Mouse (Mus musculus): Measurements from ENCODE around the gene 9230102O04Rik. TPM values are rescaled to one million over a fixed set of nuclear protein-coding genes. Genes with fewer than 3 reads are reported as not detected.
A peak's percentile ranks its signal among the peaks of the same experiment; 100 is the strongest.

Gene 9230102O04Rik
- polyA plus RNA-seq, 1 experiment from 2014 or later, result not detected

- peaks cover 67% of the 10 kb centered on the region for H3K27me3 ChIP-seq (ENCODE audit: control insufficient read depth, insufficient read depth, low read depth, low read length)
- no peaks in the 10 kb centered on the region for H3K36me3 ChIP-seq (ENCODE audit: control insufficient read depth, insufficient read depth, low read length)
- H3K9ac ChIP-seq (ENCODE audit: low read length), result peak within 1 kb of the TSS; percentile 28; the same call in 1 of the 2 replicates
- 1% methylated on average over 33 of the region's 35 CpGs for WGBS
- peak within 1 kb of the TSS; percentile 56 for H3K4me2 ChIP-seq (ENCODE audit: low read depth, low read length)
- H3K4me1 ChIP-seq (replicated peaks; ENCODE audit: control insufficient read depth, insufficient read depth, low read length), result peaks cover 26% of the 10 kb centered on the region
- H3K4me3 ChIP-seq (ENCODE audit: low read length), result peak within 1 kb of the TSS; percentile 40
- H3K9me3 ChIP-seq (ENCODE audit: control insufficient read depth, low read length), result no peaks in the 10 kb centered on the region
- no peak for ATAC-seq (ENCODE audit: low read depth)
- no peak within 1 kb of the TSS for H3K27ac ChIP-seq (ENCODE audit: low read length)
These were observed 8.2 kb downstream of the 9230102O04Rik start, which contains the start of gene 4930412O13Rik for GRCm38 (mm10) chr2:9881051-9881591. TSS of gene 4930412O13Rik (plus strand) at chr2:9881252.

GRCm38 (mm10) chr2:9880271-9880670 is 9.1 kb downstream of the 9230102O04Rik start:
- peaks cover 26% of the 10 kb centered on the region for H3K4me1 ChIP-seq (replicated peaks; ENCODE audit: control insufficient read depth, insufficient read depth, low read length)
- no peak overlapping the region for H3K9ac ChIP-seq (ENCODE audit: low read length)
- no peak for ATAC-seq (ENCODE audit: low read depth)
- 10% methylated on average over 11 of the region's 11 CpGs for WGBS
- no peak overlapping the region for H3K27ac ChIP-seq (ENCODE audit: low read length)
- no peaks in the 10 kb centered on the region for H3K36me3 ChIP-seq (ENCODE audit: control insufficient read depth, insufficient read depth, low read length)
- no peak overlapping the region for H3K4me2 ChIP-seq (ENCODE audit: low read depth, low read length)
- peaks cover 66% of the 10 kb centered on the region for H3K27me3 ChIP-seq (ENCODE audit: control insufficient read depth, insufficient read depth, low read depth, low read length)
- H3K9me3 ChIP-seq (ENCODE audit: control insufficient read depth, low read length), result no peaks in the 10 kb centered on the region
- 0 out of 2 replicates have a peak overlapping the region, but pooled peaks have one; percentile 3 for H3K4me3 ChIP-seq (ENCODE audit: low read length)

- Histone ChIP-seq H3K27me3 (ENCODE audit: control insufficient read depth, insufficient read depth, low read depth, low read length) (peaks cover 66% of the 10 kb centered on the region), H3K9ac (ENCODE audit: low read length) (0 out of 2 replicates have a peak overlapping the region, but pooled peaks have one; percentile 21), H3K36me3 (ENCODE audit: control insufficient read depth, insufficient read depth, low read length) (no peaks in the 10 kb centered on the region), H3K4me3 (ENCODE audit: low read length) (peak overlapping the region; percentile 62), H3K4me1 (replicated peaks; ENCODE audit: control insufficient read depth, insufficient read depth, low read length) (peaks cover 26% of the 10 kb centered on the region), H3K27ac (ENCODE audit: low read length) (no peak overlapping the region), H3K4me2 (ENCODE audit: low read depth, low read length) (peak overlapping the region; percentile 99), H3K9me3 (ENCODE audit: control insufficient read depth, low read length) (no peaks in the 10 kb centered on the region)
- 0% methylated on average over 21 of the region's 21 CpGs for WGBS
- peak; percentile 98 for ATAC-seq (ENCODE audit: low read depth)
These were observed 9.8 kb downstream of the 9230102O04Rik start for GRCm38 (mm10) chr2:9879493-9879892.

- Histone ChIP-seq H3K4me1 (replicated peaks; ENCODE audit: control insufficient read depth, insufficient read depth, low read length) (peaks cover 26% of the 10 kb centered on the region), H3K27ac (ENCODE audit: low read length) (no peak overlapping the region)
These were observed 10.2 kb downstream of the 9230102O04Rik start for GRCm38 (mm10) chr2:9879092-9879491.

DNA sequence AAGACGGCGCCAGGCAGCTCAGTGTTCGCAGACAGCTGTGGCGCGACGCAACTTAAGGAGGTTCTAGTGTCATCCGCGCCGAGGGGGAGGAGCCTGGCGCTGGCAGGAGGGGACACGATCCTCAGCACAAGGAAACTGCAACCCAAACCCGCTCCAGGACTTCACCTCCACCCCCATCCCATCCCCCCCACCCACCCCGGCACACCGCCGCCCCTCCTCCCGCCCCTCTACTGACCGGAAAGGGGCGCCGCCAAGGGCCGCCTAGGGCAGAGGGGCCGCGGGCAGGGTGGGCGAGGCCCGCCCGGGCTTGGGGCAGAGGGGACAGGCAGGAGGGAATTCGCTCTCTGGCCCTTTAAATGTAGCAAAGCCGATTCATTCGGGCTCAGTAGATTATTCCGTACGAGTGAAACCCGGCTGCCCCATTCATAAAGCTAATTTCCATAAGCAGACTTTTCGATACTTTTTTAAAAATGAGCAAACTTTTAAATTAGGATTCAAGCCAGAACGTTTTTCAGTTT is 10.7 kb downstream of the 9230102O04Rik start:
- no peaks in the 10 kb centered on the region for H3K9me3 ChIP-seq (ENCODE audit: control insufficient read depth, low read length)
- ATAC-seq (ENCODE audit: low read depth), result peak; percentile 15; the same call in 1 of the 2 replicates
- under 1% methylated on average over 32 of the region's 33 CpGs for WGBS
- H3K27ac ChIP-seq (ENCODE audit: low read length), result no peak overlapping the region
- no peaks in the 10 kb centered on the region for H3K36me3 ChIP-seq (ENCODE audit: control insufficient read depth, insufficient read depth, low read length)
- peak overlapping the region; percentile 99 for H3K4me2 ChIP-seq (ENCODE audit: low read depth, low read length)
- H3K27me3 ChIP-seq (ENCODE audit: control insufficient read depth, insufficient read depth, low read depth, low read length), result peaks cover 69% of the 10 kb centered on the region
- H3K9ac ChIP-seq (ENCODE audit: low read length), result peak overlapping the region; percentile 59
- peak overlapping the region; percentile 62 for H3K4me3 ChIP-seq (ENCODE audit: low read length)
- peaks cover 26% of the 10 kb centered on the region for H3K4me1 ChIP-seq (replicated peaks; ENCODE audit: control insufficient read depth, insufficient read depth, low read length)

More at GRCm38 (mm10) chr2:9879092-9879491, 10.2 kb downstream of the 9230102O04Rik start:
- peak overlapping the region; percentile 62 for H3K4me3 ChIP-seq (ENCODE audit: low read length)
- H3K9me3 ChIP-seq (ENCODE audit: control insufficient read depth, low read length), result no peaks in the 10 kb centered on the region
- 0 out of 2 replicates have a peak overlapping the region, but pooled peaks have one; percentile 21 for H3K9ac ChIP-seq (ENCODE audit: low read length)
- peak overlapping the region; percentile 99 for H3K4me2 ChIP-seq (ENCODE audit: low read depth, low read length)
- H3K27me3 ChIP-seq (ENCODE audit: control insufficient read depth, insufficient read depth, low read depth, low read length), result peaks cover 66% of the 10 kb centered on the region
- peak; percentile 19; the same call in 1 of the 2 replicates for ATAC-seq (ENCODE audit: low read depth)
- WGBS, result under 1% methylated on average over 22 of the region's 22 CpGs
- no peaks in the 10 kb centered on the region for H3K36me3 ChIP-seq (ENCODE audit: control insufficient read depth, insufficient read depth, low read length)

DNA sequence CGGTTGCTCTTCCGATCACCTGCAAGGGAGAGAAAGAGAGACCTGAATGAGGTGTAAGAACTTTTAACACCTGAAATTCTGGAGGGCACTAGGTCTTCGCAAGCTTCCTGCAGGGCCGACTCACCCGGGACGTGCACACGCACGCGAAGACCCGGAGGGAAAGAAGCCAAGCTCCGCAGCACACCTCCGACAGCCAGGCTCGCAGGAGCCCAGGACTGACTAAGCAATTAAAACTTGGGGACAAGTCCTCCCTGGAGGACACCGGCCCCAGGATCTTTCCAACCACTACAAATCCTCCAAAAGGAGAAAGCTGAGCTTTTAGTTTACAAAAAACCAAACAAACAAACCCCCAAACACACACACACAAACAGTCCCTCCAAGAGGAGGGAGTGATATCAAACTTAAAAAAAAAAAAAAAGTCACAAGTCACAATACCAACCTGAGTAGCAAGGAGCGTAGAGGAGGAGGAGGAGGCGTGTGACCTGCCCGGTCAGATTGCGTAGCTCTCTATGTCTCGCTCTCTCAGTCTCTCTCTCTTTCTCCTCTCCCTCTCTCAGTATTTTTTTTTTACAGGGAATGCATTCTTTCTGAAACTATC is 11.3 kb downstream of the 9230102O04Rik start:
- no peaks in the 10 kb centered on the region for H3K9me3 ChIP-seq (ENCODE audit: control insufficient read depth, low read length)
- H3K36me3 ChIP-seq (ENCODE audit: control insufficient read depth, insufficient read depth, low read length), result no peaks in the 10 kb centered on the region
- ATAC-seq (ENCODE audit: low read depth), result no peak
- WGBS, result under 1% methylated on average over 19 of the region's 19 CpGs
- peak overlapping the region; percentile 59; the same call in 1 of the 2 replicates for H3K9ac ChIP-seq (ENCODE audit: low read length)
- peak overlapping the region; percentile 99 for H3K4me2 ChIP-seq (ENCODE audit: low read depth, low read length)
- H3K27ac ChIP-seq (ENCODE audit: low read length), result no peak overlapping the region
- H3K4me1 ChIP-seq (replicated peaks; ENCODE audit: control insufficient read depth, insufficient read depth, low read length), result peaks cover 26% of the 10 kb centered on the region
- H3K27me3 ChIP-seq (ENCODE audit: control insufficient read depth, insufficient read depth, low read depth, low read length), result peaks cover 72% of the 10 kb centered on the region
- H3K4me3 ChIP-seq (ENCODE audit: low read length), result peak overlapping the region; percentile 62

- WGBS, result 1% methylated on average over 35 of the region's 35 CpGs
- H3K27me3 ChIP-seq (ENCODE audit: control insufficient read depth, insufficient read depth, low read depth, low read length), result peaks cover 77% of the 10 kb centered on the region
- no peaks in the 10 kb centered on the region for H3K9me3 ChIP-seq (ENCODE audit: control insufficient read depth, low read length)
- peak overlapping the region; percentile 62 for H3K4me3 ChIP-seq (ENCODE audit: low read length)
- peak overlapping the region; percentile 99 for H3K4me2 ChIP-seq (ENCODE audit: low read depth, low read length)
- H3K36me3 ChIP-seq (ENCODE audit: control insufficient read depth, insufficient read depth, low read length), result no peaks in the 10 kb centered on the region
- peak overlapping the region; percentile 55 for H3K9ac ChIP-seq (ENCODE audit: low read length)
- no peak overlapping the region for H3K27ac ChIP-seq (ENCODE audit: low read length)
- H3K4me1 ChIP-seq (replicated peaks; ENCODE audit: control insufficient read depth, insufficient read depth, low read length), result peaks cover 22% of the 10 kb centered on the region
- no peak for ATAC-seq (ENCODE audit: low read depth)
These were observed 12.0 kb downstream of the 9230102O04Rik start for GRCm38 (mm10) chr2:9877326-9877690.

- WGBS, result 6% methylated on average over 31 of the region's 31 CpGs
- ATAC-seq (ENCODE audit: low read depth), result no peak
- H3K9me3 ChIP-seq (ENCODE audit: control insufficient read depth, low read length), result no peaks in the 10 kb centered on the region
- no peaks in the 10 kb centered on the region for H3K36me3 ChIP-seq (ENCODE audit: control insufficient read depth, insufficient read depth, low read length)
- peak overlapping the region; percentile 62 for H3K4me3 ChIP-seq (ENCODE audit: low read length)
- peak overlapping the region; percentile 99 for H3K4me2 ChIP-seq (ENCODE audit: low read depth, low read length)
- H3K27me3 ChIP-seq (ENCODE audit: control insufficient read depth, insufficient read depth, low read depth, low read length), result peaks cover 74% of the 10 kb centered on the region
- H3K27ac ChIP-seq (ENCODE audit: low read length), result no peak overlapping the region
- H3K4me1 ChIP-seq (replicated peaks; ENCODE audit: control insufficient read depth, insufficient read depth, low read length), result peaks cover 19% of the 10 kb centered on the region
- H3K9ac ChIP-seq (ENCODE audit: low read length), result peak overlapping the region; percentile 55
These were observed 12.6 kb downstream of the 9230102O04Rik start for GRCm38 (mm10) chr2:9876621-9877325.
